Mouse (Mus musculus) neural tube, embryonic 13.5 days (tissue): ENCODE data around the gene Lrrn2. TPM values are rescaled to one million over a fixed set of nuclear protein-coding genes. Genes with fewer than 3 reads are reported as not detected.

Experiments used
- microRNA-seq: library from miRNA; unstranded; fragments of <30 nt; microRNA quantifications from one replicate; pipeline ENCODE4, GENCODE M21; 2016
- polyA plus RNA-seq: library from polyadenylated mRNA; unstranded; fragments of >200 nt; fragmentation: Nextera tagmentation; extraction: Ambion mirVana; gene quantifications from 2 replicates; pipeline ENCODE4 v1.2.1, GENCODE M21; 2015

The Lrrn2 gene
- polyA plus RNA-seq, 1 experiment from 2014 or later: 26.8 TPM

Small RNA genes lying within 50 kb of the gene (microRNA-seq; reads per million reads assigned to microRNA genes)
- not detected for gene Gm44300

Other genes with a start within 250 kb of the Lrrn2 start
- gene Nfasc, start 138.5 kb upstream of the Lrrn2 start, polyA plus RNA-seq: 38.2 and 44.3 TPM in 2 replicates
- 30.0 and 33.6 TPM in 2 replicates for gene Mdm4, start 150.3 kb downstream of the Lrrn2 start, polyA plus RNA-seq
- 13.9 and 14.0 TPM in 2 replicates for gene Pik3c2b, start 165.4 kb downstream of the Lrrn2 start, polyA plus RNA-seq